Mouse (Mus musculus): ENCODE results near the gene Olfr370. TPM values are rescaled to one million over a fixed set of nuclear protein-coding genes. Genes with fewer than 3 reads are reported as not detected.

Gene Olfr370
- not detected for polyA plus RNA-seq (2017; shearing (Covaris generic))

GRCm38 (mm10) chr8:83535736-83536135, at the start of gene Olfr370:
Olfr370 (plus strand) TSS chr8:83535780.

GRCm38 (mm10) chr8:83566469-83567395, 31.2 kb downstream of the Olfr370 start, which contains the start of gene Ndufb7:
Ndufb7 (plus strand) TSS chr8:83566671.

Other genes with a start within 250 kb of the Olfr370 start
- gene Ucp1, start 245.4 kb upstream of the Olfr370 start, polyA plus RNA-seq (2017; shearing (Covaris generic)): not detected
- 15.3 TPM for gene Elmod2, start 203.3 kb upstream of the Olfr370 start, polyA plus RNA-seq (2017; shearing (Covaris generic))
- gene Mgat4d, start 187.3 kb upstream of the Olfr370 start, polyA plus RNA-seq (2017; shearing (Covaris generic)): not detected
- gene Clgn, start 145.9 kb upstream of the Olfr370 start, polyA plus RNA-seq (2017; shearing (Covaris generic)): 0.18 TPM
- 25.8 TPM for gene Scoc, start 77.4 kb upstream of the Olfr370 start, polyA plus RNA-seq (2017; shearing (Covaris generic))
- gene Ndufb7, start 30.9 kb downstream of the Olfr370 start, polyA plus RNA-seq (2017; shearing (Covaris generic)): 242 TPM
- 513 TPM for gene Tecr, start 72.2 kb downstream of the Olfr370 start, polyA plus RNA-seq (2017; shearing (Covaris generic))
- 114 TPM for gene Dnajb1, start 72.4 kb downstream of the Olfr370 start, polyA plus RNA-seq (2017; shearing (Covaris generic))
- 74.0 TPM for gene Gipc1, start 116.9 kb downstream of the Olfr370 start, polyA plus RNA-seq (2017; shearing (Covaris generic))
- 0.39 TPM for gene Ptger1, start 130.9 kb downstream of the Olfr370 start, polyA plus RNA-seq (2017; shearing (Covaris generic))
- gene Pkn1, start 163.4 kb downstream of the Olfr370 start, polyA plus RNA-seq (2017; shearing (Covaris generic)): 20.7 TPM
- gene Ddx39, start 179.4 kb downstream of the Olfr370 start, polyA plus RNA-seq (2017; shearing (Covaris generic)): 201 TPM
- gene Adgre5, start 205.5 kb downstream of the Olfr370 start, polyA plus RNA-seq (2017; shearing (Covaris generic)): 568 TPM

Data from inflammation-experienced regulatory T-cells, adult 16 weeks (primary cell).